Mouse (Mus musculus): Measurements from ENCODE around the gene Zcwpw1.
"Not testable (repeated sequence)": the region's sequence is repeated elsewhere in the genome, so short reads cannot be mapped to it uniquely, and the experiment has no call there.

DNA sequence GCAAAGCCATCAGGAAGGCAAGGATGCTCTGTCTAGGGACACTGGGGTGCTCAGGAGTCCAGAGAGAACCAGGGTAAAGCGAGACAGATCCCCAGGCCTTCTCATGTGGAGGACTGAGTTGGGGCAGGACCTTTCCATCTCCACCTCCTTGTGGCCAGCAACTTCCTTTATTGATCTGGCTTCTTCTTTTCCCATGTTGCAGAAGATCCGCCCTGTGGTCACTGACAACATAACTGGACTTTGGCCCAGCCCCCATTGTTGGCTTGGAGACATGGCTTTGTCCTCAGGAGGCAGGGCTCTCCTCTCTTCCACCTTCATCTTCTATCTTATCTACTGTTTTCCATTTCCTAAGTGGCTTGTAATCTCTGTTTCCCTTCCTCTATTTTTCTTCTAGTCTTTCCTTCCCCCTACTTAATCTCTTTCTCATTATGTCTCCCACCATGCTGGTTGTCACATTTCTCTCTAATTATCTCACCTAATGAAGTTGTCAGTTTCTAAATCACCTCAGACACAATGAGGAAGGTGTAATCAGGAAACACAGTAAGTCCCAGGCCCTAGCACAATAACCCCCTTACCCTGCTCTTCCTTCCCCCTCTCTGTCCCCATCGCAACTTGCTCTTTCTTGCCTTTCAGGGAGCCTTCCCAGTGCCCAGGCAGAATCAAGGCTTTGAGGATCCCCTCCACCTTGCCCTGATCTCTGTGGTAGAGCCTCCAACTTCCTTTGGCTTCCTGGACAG, 84.2 kb downstream of the Zcwpw1 start, which contains the start of gene Pilrb2:
- not testable (repeated sequence) for TF ChIP-seq POLR2A (IDR thresholded peaks at IDR 0.05; ENCODE audit: insufficient read length, low read depth); USF1 (IDR thresholded peaks at IDR 0.05; ENCODE audit: low read depth); MYOG (IDR thresholded peaks at IDR 0.05; ENCODE audit: control insufficient read depth in 1 of 3, insufficient read depth in 1 of 3, insufficient read length in 2 of 3, low read depth in 2 of 3); POLR2AphosphoS2 (IDR thresholded peaks at IDR 0.05; ENCODE audit: insufficient read length, low read depth); TCF12 (IDR thresholded peaks at IDR 0.05; ENCODE audit: insufficient read depth, poor library complexity, severe bottlenecking); CEBPB (IDR thresholded peaks at IDR 0.05; ENCODE audit: insufficient read depth, poor library complexity, severe bottlenecking)
